Mouse (Mus musculus) embryonic facial prominence, embryonic 15.5 days (tissue): ENCODE measurements around the gene Pnisr. TPM values are rescaled to one million over a fixed set of nuclear protein-coding genes. Genes with fewer than 3 reads are reported as not detected.
A peak's percentile ranks its signal among the peaks of the same experiment; 100 is the strongest.

Experiments used
- ATAC-seq: fragments of 200-750 bp; cut with Nextera tagmentation; 2 replicates; pipeline ENCODE4 v1.8.0; 2017; ENCODE audit warnings: low read depth, moderate TSS enrichment; ENCODE audit not compliant: insufficient number of reproducible peaks, low FRiP score, low TSS enrichment
- H3K27ac ChIP-seq: fragments of 300-500 bp; sonication (generic); replicated peaks from 2 replicates; pipeline ENCODE4 v1.5.1; 2015; ENCODE audit warnings: mild to moderate bottlenecking, inconsistent platforms
- H3K27me3 ChIP-seq: fragments of 300-500 bp; sonication (generic); 2 replicates; pipeline ENCODE4 v1.6.1; 2015; ENCODE audit warnings: inconsistent platforms
- H3K36me3 ChIP-seq: fragments of 300-500 bp; sonication (generic); 2 replicates; pipeline ENCODE4 v1.6.1; 2015; ENCODE audit warnings: mild to moderate bottlenecking, inconsistent platforms
- H3K4me1 ChIP-seq: fragments of 300-500 bp; sonication (generic); 2 replicates; pipeline ENCODE4 v1.6.1; 2015; ENCODE audit warnings: inconsistent platforms
- H3K4me2 ChIP-seq: fragments of 300-500 bp; sonication (generic); replicated peaks from 2 replicates; pipeline ENCODE4 v1.6.1; 2015; ENCODE audit warnings: mild to moderate bottlenecking, inconsistent platforms
- H3K4me3 ChIP-seq: fragments of 300-500 bp; sonication (generic); replicated peaks from 2 replicates; pipeline ENCODE4 v1.5.1; 2015; ENCODE audit warnings: mild to moderate bottlenecking, inconsistent platforms
- H3K9ac ChIP-seq: fragments of 300-500 bp; sonication (generic); 2 replicates; pipeline ENCODE4 v1.6.1; 2015; ENCODE audit warnings: inconsistent platforms
- H3K9me3 ChIP-seq: fragments of 300-500 bp; sonication (generic); replicated peaks from 2 replicates; pipeline ENCODE4 v1.6.1; 2016; ENCODE audit warnings: inconsistent platforms
- WGBS: fragments of 180-500 bp; shearing (Covaris S2); methylation state at CpG from one replicate; pipeline ENCODE4 v1.1.7; 2015; 5-methylcytosine and 5-hydroxymethylcytosine counted together
- polyA plus RNA-seq: library from polyadenylated mRNA; unstranded; fragments of >200 nt; fragmentation: Nextera tagmentation; extraction: Ambion mirVana; gene quantifications from 2 replicates; pipeline ENCODE4 v1.2.1, GENCODE M21; 2015

Pnisr gene
- polyA plus RNA-seq: 134 and 141 TPM in 2 replicates

GRCm38 (mm10) chr4:21847481-21848286 is at the start of gene Pnisr:
Gene Pnisr, plus strand, starts transcription at chr4:21847583.
- Histone ChIP-seq H3K4me3 (peak within 1 kb of the TSS; percentile 92), H3K4me2 (peak within 1 kb of the TSS; percentile 50), H3K9me3 (no peaks in the 10 kb centered on the region), H3K27ac (peak within 1 kb of the TSS; percentile 99), H3K27me3 (no peaks in the 10 kb centered on the region), H3K4me1 (peaks cover 8% of the 10 kb centered on the region), H3K9ac (peak within 1 kb of the TSS; percentile 97), H3K36me3 (no peaks in the 10 kb centered on the region)
- under 1% methylated on average over 50 of the region's 50 CpGs for WGBS
- peak; percentile 98 for ATAC-seq

GRCm38 (mm10) chr4:21801013-21801412 is 46.4 kb upstream of the Pnisr start:
- Histone ChIP-seq H3K36me3 (peaks cover 57% of the 10 kb centered on the region), H3K27ac (no peak overlapping the region), H3K4me3 (no peak overlapping the region), H3K27me3 (no peaks in the 10 kb centered on the region), H3K9ac (no peak overlapping the region), H3K9me3 (no peaks in the 10 kb centered on the region), H3K4me1 (no peaks in the 10 kb centered on the region), H3K4me2 (no peak overlapping the region)
- ATAC-seq: no peak
- WGBS: 87% methylated on average over 1 of the region's 1 CpGs

- no peak overlapping the region for H3K4me3 ChIP-seq
- H3K4me1 ChIP-seq: no peaks in the 10 kb centered on the region
- no peak overlapping the region for H3K9ac ChIP-seq
- H3K36me3 ChIP-seq: peaks cover 57% of the 10 kb centered on the region
- no peak overlapping the region for H3K4me2 ChIP-seq
- WGBS: 93% methylated on average over 2 of the region's 2 CpGs
- ATAC-seq: no peak
- no peaks in the 10 kb centered on the region for H3K27me3 ChIP-seq
- H3K27ac ChIP-seq: no peak overlapping the region
- no peaks in the 10 kb centered on the region for H3K9me3 ChIP-seq
Measured at GRCm38 (mm10) chr4:21801620-21802019, 45.8 kb upstream of the Pnisr start.

- H3K27me3 ChIP-seq: no peaks in the 10 kb centered on the region
- H3K36me3 ChIP-seq: peaks cover 44% of the 10 kb centered on the region
- H3K4me3 ChIP-seq: no peak overlapping the region
- 82% methylated on average over 5 of the region's 5 CpGs for WGBS
- no peaks in the 10 kb centered on the region for H3K4me1 ChIP-seq
- H3K4me2 ChIP-seq: no peak overlapping the region
- H3K9ac ChIP-seq: no peak overlapping the region
- no peaks in the 10 kb centered on the region for H3K9me3 ChIP-seq
- no peak for ATAC-seq
- no peak overlapping the region for H3K27ac ChIP-seq
Measured at GRCm38 (mm10) chr4:21807204-21807603, 40.2 kb upstream of the Pnisr start.

- no peaks in the 10 kb centered on the region for H3K4me1 ChIP-seq
- H3K4me2 ChIP-seq: no peak overlapping the region
- H3K27ac ChIP-seq: no peak overlapping the region
- no peak overlapping the region for H3K9ac ChIP-seq
- no peaks in the 10 kb centered on the region for H3K9me3 ChIP-seq
- no peaks in the 10 kb centered on the region for H3K27me3 ChIP-seq
- no peak overlapping the region for H3K4me3 ChIP-seq
- no peak for ATAC-seq
- H3K36me3 ChIP-seq: peaks cover 27% of the 10 kb centered on the region
- WGBS: 86% methylated on average over 3 of the region's 3 CpGs
Measured at GRCm38 (mm10) chr4:21810608-21811007, 36.8 kb upstream of the Pnisr start.

GRCm38 (mm10) chr4:21812635-21813034 is 34.7 kb upstream of the Pnisr start:
- WGBS: 88% methylated on average over 6 of the region's 6 CpGs

GRCm38 (mm10) chr4:21814029-21814428 is 33.4 kb upstream of the Pnisr start:
- Histone ChIP-seq H3K9me3 (no peaks in the 10 kb centered on the region), H3K4me3 (no peak overlapping the region), H3K27ac (no peak overlapping the region), H3K4me2 (no peak overlapping the region), H3K4me1 (no peaks in the 10 kb centered on the region), H3K27me3 (no peaks in the 10 kb centered on the region), H3K9ac (no peak overlapping the region), H3K36me3 (peaks cover 31% of the 10 kb centered on the region)
- WGBS: 38% methylated on average over 2 of the region's 2 CpGs
- no peak for ATAC-seq

More at GRCm38 (mm10) chr4:21812635-21813034, 34.7 kb upstream of the Pnisr start:
- no peak overlapping the region for H3K27ac ChIP-seq
- H3K4me1 ChIP-seq: no peaks in the 10 kb centered on the region
- H3K9me3 ChIP-seq: no peaks in the 10 kb centered on the region
- no peaks in the 10 kb centered on the region for H3K27me3 ChIP-seq
- ATAC-seq: no peak
- H3K9ac ChIP-seq: no peak overlapping the region
- peaks cover 29% of the 10 kb centered on the region for H3K36me3 ChIP-seq
- H3K4me3 ChIP-seq: no peak overlapping the region
- H3K4me2 ChIP-seq: no peak overlapping the region

- Histone ChIP-seq H3K36me3 (peaks cover 32% of the 10 kb centered on the region), H3K4me1 (no peaks in the 10 kb centered on the region)
- ATAC-seq: no peak
Measured at GRCm38 (mm10) chr4:21826616-21827015, 20.8 kb upstream of the Pnisr start.

GRCm38 (mm10) chr4:21832844-21833243 is 14.5 kb upstream of the Pnisr start:
- Histone ChIP-seq H3K9me3 (no peaks in the 10 kb centered on the region), H3K9ac (no peak overlapping the region), H3K4me1 (no peaks in the 10 kb centered on the region), H3K27ac (no peak overlapping the region), H3K36me3 (peaks cover 27% of the 10 kb centered on the region), H3K27me3 (no peaks in the 10 kb centered on the region), H3K4me2 (no peak overlapping the region), H3K4me3 (no peak overlapping the region)
- WGBS: 94% methylated on average over 8 of the region's 8 CpGs
- ATAC-seq: no peak

More at GRCm38 (mm10) chr4:21826616-21827015, 20.8 kb upstream of the Pnisr start:
- 79% methylated on average over 2 of the region's 2 CpGs for WGBS
- H3K27ac ChIP-seq: no peak overlapping the region
- H3K9me3 ChIP-seq: no peaks in the 10 kb centered on the region
- H3K27me3 ChIP-seq: no peaks in the 10 kb centered on the region
- no peak overlapping the region for H3K4me2 ChIP-seq
- no peak overlapping the region for H3K9ac ChIP-seq
- H3K4me3 ChIP-seq: no peak overlapping the region

GRCm38 (mm10) chr4:21848287-21848630 is 876 bp downstream of the Pnisr start:
- Histone ChIP-seq H3K4me1 (peaks cover 8% of the 10 kb centered on the region), H3K27me3 (no peaks in the 10 kb centered on the region), H3K9ac (peak overlapping the region; percentile 97), H3K4me2 (peak overlapping the region; percentile 50), H3K4me3 (peak overlapping the region; percentile 92), H3K9me3 (no peaks in the 10 kb centered on the region), H3K36me3 (no peaks in the 10 kb centered on the region), H3K27ac (peak overlapping the region; percentile 99)
- WGBS: 0% methylated on average over 24 of the region's 24 CpGs
- ATAC-seq: peak; percentile 86

GRCm38 (mm10) chr4:21857481-21857880 is 10.1 kb downstream of the Pnisr start:
- H3K27me3 ChIP-seq: no peaks in the 10 kb centered on the region
- H3K4me3 ChIP-seq: no peak overlapping the region
- H3K27ac ChIP-seq: no peak overlapping the region
- no peak for ATAC-seq
- no peak overlapping the region for H3K4me2 ChIP-seq
- no peaks in the 10 kb centered on the region for H3K4me1 ChIP-seq
- no peaks in the 10 kb centered on the region for H3K9me3 ChIP-seq
- no peak overlapping the region for H3K9ac ChIP-seq
- H3K36me3 ChIP-seq: peaks cover 53% of the 10 kb centered on the region
- 57% methylated on average over 1 of the region's 1 CpGs for WGBS

GRCm38 (mm10) chr4:21865226-21865625 is 17.8 kb downstream of the Pnisr start:
- 94% methylated on average over 1 of the region's 1 CpGs for WGBS
- Histone ChIP-seq H3K36me3 (peaks cover 59% of the 10 kb centered on the region), H3K4me3 (no peak overlapping the region), H3K27ac (no peak overlapping the region), H3K9ac (no peak overlapping the region), H3K4me2 (no peak overlapping the region), H3K4me1 (no peaks in the 10 kb centered on the region), H3K27me3 (no peaks in the 10 kb centered on the region), H3K9me3 (no peaks in the 10 kb centered on the region)
- ATAC-seq: no peak
